Mouse (Mus musculus) urinary bladder, postnatal 4 days (tissue): ENCODE measurements at regions not wholly inside any gene's neighbourhood (a gene's known extent, or its start where the extent isn't known, plus 50 kb on each side); places are given as distances from the start of the nearest gene placed in this dataset.

Experiments used
- DNase-seq, 2 experiments: peaks; one replicate each; pipeline ENCODE4 v3.0.0; 2021 to 2022; ENCODE audit warnings: low spot score in 2 of 2

DNA sequence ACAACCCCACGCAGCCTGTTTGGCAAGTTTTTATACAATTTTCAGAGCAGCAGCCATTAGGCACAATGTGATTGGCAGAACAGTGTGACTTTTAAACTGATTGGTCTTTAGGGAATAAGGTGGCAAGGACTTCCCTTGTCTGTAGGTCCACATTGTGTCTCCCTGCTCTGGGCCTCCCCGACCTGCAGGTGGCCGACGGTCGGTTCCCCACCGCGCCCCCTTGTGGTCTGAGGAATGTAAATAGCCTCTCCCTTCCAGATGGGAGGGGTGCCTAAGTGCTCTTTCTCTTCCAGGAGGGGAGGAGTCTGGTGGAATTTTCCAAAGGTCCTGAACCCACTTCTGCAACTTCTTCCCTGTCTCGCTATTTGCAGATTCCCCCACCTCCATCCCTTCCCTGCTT lies 52.5 kb upstream of the Prr5 start:
- DNase-seq = peak; percentile 57 to 87

DNA sequence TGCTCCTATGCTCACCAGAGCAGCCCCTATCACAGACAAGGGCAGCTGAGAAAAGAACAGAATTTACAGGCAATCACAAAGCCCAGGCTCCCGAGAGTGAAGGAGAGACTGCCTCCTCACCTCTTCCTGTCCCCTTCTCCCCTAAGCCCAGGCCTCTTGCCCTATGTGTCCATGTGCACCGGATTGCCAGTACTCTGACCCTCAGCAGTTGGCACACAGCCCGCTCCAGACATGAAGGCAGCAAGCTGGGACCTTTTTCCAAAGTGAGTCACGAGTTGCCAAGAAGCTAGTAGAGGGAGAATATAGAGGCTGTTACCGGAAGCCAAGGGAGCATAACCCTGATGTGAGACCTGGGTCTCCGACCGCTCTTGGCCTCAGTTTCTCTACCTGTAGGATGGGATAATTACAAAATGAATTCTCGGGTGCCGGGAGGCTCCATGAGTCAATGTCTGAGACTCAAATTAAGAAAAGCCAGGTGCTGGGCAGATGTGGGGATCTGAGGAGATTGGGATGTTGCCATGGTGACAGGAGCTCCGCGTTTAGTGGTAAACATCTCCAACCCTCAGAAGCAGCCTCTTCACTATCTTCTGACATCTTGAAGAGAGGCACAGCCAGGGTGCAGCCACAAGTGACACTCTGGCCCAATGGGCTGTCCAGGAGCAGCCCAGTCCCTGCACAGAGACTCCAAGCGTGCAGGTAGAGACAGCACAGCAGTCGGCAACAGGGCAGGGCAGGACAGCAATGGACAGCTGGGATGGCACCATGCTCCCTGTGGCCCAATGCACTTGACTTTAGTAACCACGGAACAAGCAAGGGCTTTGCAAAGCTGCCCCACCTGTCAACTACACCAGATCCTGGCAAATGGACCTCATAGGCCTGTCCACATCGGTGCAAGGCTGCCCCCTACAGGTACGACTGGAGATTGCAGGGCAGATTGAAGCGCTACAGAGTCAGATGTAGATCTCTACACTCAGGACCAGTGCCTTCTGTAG lies 55.6 kb upstream of the Prr5 start:
- peak; percentile 79 to 91 for DNase-seq

DNA sequence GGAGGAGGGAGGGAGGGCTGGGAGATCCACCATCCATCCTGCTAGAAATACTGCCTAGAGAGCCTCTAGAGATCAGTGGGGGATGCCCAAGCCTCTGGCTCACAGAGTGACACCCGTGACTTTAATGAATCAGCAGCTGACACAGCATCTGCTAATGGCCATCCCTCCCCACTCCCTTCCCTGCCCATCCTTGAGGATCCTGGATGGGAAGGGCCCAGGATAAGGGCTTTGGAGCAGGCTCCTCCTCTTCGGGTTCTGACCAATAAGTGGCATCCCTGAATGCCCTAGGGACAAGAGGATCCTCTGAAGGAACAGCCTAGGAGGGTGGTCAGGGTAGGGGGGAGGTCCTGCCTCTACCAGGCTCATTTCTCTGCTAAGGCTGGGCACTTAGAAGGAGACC lies 55.3 kb upstream of the Rtl6 start:
- DNase-seq = no peak

GRCm38 (mm10) chr15:84609825-84610442 lies 52.3 kb upstream of the Rtl6 start:
- no peak for DNase-seq

DNA sequence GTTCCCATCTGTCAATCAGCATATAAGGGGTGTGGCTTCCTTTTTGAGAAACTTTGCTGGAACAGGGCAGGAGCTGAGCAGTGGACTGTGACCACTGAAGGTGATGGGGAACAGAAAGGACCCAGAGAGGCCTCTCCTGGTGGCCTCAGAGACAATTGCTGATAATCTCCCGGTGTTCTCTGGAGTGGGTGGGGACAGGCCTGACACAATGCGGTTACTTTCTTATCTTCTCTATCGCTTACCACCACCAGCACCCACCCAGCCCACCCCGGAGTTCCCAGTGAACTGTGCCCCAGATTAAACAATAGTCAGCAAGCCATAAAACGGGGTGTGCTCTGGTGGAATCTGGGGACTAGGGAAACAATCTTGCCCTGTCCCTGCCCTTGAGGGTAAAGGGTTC lies 51.4 kb upstream of the Rtl6 start:
- DNase-seq = no peak
